Comparison of ENCODE assay signal across 18 mouse cellular contexts in the genomic region with DNA sequence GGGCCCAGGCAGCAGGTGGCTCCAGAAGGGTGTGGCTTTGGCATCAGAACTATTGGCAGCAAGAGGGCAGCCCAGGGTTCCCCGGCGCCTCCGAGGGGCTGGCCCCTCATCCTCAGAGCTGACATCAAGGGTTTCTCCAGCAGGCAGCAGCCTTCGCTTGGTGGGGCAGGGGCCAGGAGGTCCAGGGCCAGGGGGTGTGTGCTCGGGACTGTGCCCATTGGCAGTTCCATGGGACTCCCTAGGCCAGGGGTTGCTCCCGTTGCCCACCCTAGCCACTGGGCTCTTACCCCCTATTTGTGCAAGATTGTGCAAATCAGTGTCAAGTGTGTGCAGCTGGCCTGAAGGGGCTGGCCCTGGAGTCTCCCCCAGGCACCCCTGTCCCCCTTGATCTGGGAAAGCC. TPM values are rescaled to one million over a fixed set of nuclear protein-coding genes. Genes with fewer than 3 reads are reported as not detected.
DNase-seq lines count a peak whose midpoint lies in the region; ATAC-seq and TF ChIP-seq lines count a peak whose summit lies in the region.
"Had no signal": no experiment of that assay in that cellular context is flagged by ENCODE, and none has a peak within 500 bp of the region (broad histone marks: within the 10 kb centered on the region; RNA-seq: fewer than 3 reads in every experiment).

No protein-coding gene starts in this region.

- no peak for TF ChIP-seq EP300 in liver, postnatal 0 days (IDR thresholded peaks at IDR 0.05; ENCODE audit: low read depth)

- ATAC-seq in forebrain, embryonic 12.5 days (ENCODE audit: low FRiP score) = no peak
- no peak for ATAC-seq in liver, embryonic 12.5 days
- no peak for ATAC-seq in liver, postnatal 0 days
- no peak for ATAC-seq in liver, embryonic 15.5 days (ENCODE audit: insufficient read depth)
- ATAC-seq: forebrain, embryonic 14.5 days; intestine, embryonic 16.5 days had no signal

- TF ChIP-seq CTCF in liver, postnatal 0 days (IDR thresholded peaks at IDR 0.05; ENCODE audit: low read depth) = no peak

- WGBS in forebrain, embryonic 10.5 days = 89% methylated on average over 6 of the region's 6 CpGs
- WGBS in forebrain, embryonic 12.5 days = 85% methylated on average over 6 of the region's 6 CpGs
- WGBS in liver, embryonic 12.5 days (ENCODE audit: insufficient replicate concordance) = 85% methylated on average over 6 of the region's 6 CpGs
- 65% methylated on average over 6 of the region's 6 CpGs for WGBS in liver, postnatal 0 days (ENCODE audit: insufficient replicate concordance)
- WGBS in liver, embryonic 15.5 days (ENCODE audit: insufficient replicate concordance) = 77% methylated on average over 6 of the region's 6 CpGs

- H3K4me2 ChIP-seq in forebrain, embryonic 12.5 days = no peak overlapping the region
- peak overlapping the region; percentile 23 for H3K4me2 ChIP-seq in liver, embryonic 12.5 days
- no peak overlapping the region; the same call in 1 of the 2 replicates for H3K4me2 ChIP-seq in liver, postnatal 0 days (ENCODE audit: low read depth, low read length)
- H3K4me2 ChIP-seq in liver, embryonic 15.5 days = peak overlapping the region; percentile 90
- H3K4me2 ChIP-seq: embryonic facial prominence, embryonic 15.5 days; heart, embryonic 15.5 days; hindbrain, embryonic 15.5 days had no signal

- no peak overlapping the region for H3K4me3 ChIP-seq in forebrain, embryonic 10.5 days
- no peak overlapping the region for H3K4me3 ChIP-seq in forebrain, embryonic 12.5 days (replicated peaks)
- H3K4me3 ChIP-seq in liver, embryonic 12.5 days = no peak overlapping the region
- H3K4me3 ChIP-seq in liver, postnatal 0 days (ENCODE audit: low read depth, low read length) = no peak overlapping the region
- no peak overlapping the region for H3K4me3 ChIP-seq in liver, embryonic 15.5 days (replicated peaks)
- H3K4me3 ChIP-seq: embryonic facial prominence, embryonic 15.5 days; gastrocnemius, adult 2 months; heart, embryonic 10.5 days; heart, embryonic 15.5 days; hindbrain, embryonic 10.5 days; hindbrain, embryonic 15.5 days had no signal

- peaks cover 48% of the 10 kb centered on the region for H3K36me3 ChIP-seq in forebrain, embryonic 10.5 days (replicated peaks)
- H3K36me3 ChIP-seq in forebrain, embryonic 12.5 days (replicated peaks) = peaks cover 42% of the 10 kb centered on the region
- peaks cover 46% of the 10 kb centered on the region for H3K36me3 ChIP-seq in liver, embryonic 12.5 days
- H3K36me3 ChIP-seq in liver, postnatal 0 days (replicated peaks; ENCODE audit: insufficient read depth, low read length) = peaks cover 31% of the 10 kb centered on the region
- peaks cover 47% of the 10 kb centered on the region for H3K36me3 ChIP-seq in liver, embryonic 15.5 days (replicated peaks)

- H3K9me3 ChIP-seq in forebrain, embryonic 10.5 days = no peaks in the 10 kb centered on the region
- H3K9me3 ChIP-seq in forebrain, embryonic 12.5 days = no peaks in the 10 kb centered on the region
- no peaks in the 10 kb centered on the region for H3K9me3 ChIP-seq in liver, embryonic 12.5 days (replicated peaks)
- H3K9me3 ChIP-seq in liver, postnatal 0 days (ENCODE audit: low read length) = no peaks in the 10 kb centered on the region
- H3K9me3 ChIP-seq in liver, embryonic 15.5 days (replicated peaks) = no peaks in the 10 kb centered on the region
- H3K9me3 ChIP-seq: embryonic facial prominence, embryonic 15.5 days; heart, embryonic 10.5 days; heart, embryonic 15.5 days; hindbrain, embryonic 10.5 days; hindbrain, embryonic 15.5 days had no signal

- H3K27ac ChIP-seq in forebrain, embryonic 10.5 days = 0 out of 2 replicates have a peak overlapping the region, but pooled peaks have one; percentile 6
- H3K27ac ChIP-seq in forebrain, embryonic 12.5 days = no peak overlapping the region
- peak overlapping the region; percentile 95; the same call in 1 of the 2 replicates for H3K27ac ChIP-seq in liver, embryonic 12.5 days
- no peak overlapping the region for H3K27ac ChIP-seq in liver, postnatal 0 days (ENCODE audit: low read depth)
- H3K27ac ChIP-seq in liver, embryonic 15.5 days (replicated peaks) = no peak overlapping the region
- H3K27ac ChIP-seq: embryonic facial prominence, embryonic 15.5 days; gastrocnemius, adult 2 months; heart, embryonic 15.5 days; hindbrain, embryonic 15.5 days had no signal

- 0 out of 2 replicates have a peak, but pooled peaks cover 4% of the 10 kb centered on the region for H3K27me3 ChIP-seq in forebrain, embryonic 10.5 days (ENCODE audit: poor library complexity, severe bottlenecking)
- no peaks in the 10 kb centered on the region for H3K27me3 ChIP-seq in forebrain, embryonic 12.5 days
- H3K27me3 ChIP-seq in liver, embryonic 12.5 days (replicated peaks) = no peaks in the 10 kb centered on the region
- no peaks in the 10 kb centered on the region for H3K27me3 ChIP-seq in liver, postnatal 0 days (ENCODE audit: insufficient read depth, low read length)
- H3K27me3 ChIP-seq in liver, embryonic 15.5 days = no peaks in the 10 kb centered on the region
- H3K27me3 ChIP-seq: embryonic facial prominence, embryonic 15.5 days; heart, embryonic 15.5 days; hindbrain, embryonic 15.5 days had no signal

- peaks cover 50% of the 10 kb centered on the region for H3K4me1 ChIP-seq in forebrain, embryonic 10.5 days
- peaks cover 43% of the 10 kb centered on the region for H3K4me1 ChIP-seq in forebrain, embryonic 12.5 days
- peaks cover 55% of the 10 kb centered on the region for H3K4me1 ChIP-seq in liver, embryonic 12.5 days
- peaks cover 35% of the 10 kb centered on the region for H3K4me1 ChIP-seq in liver, postnatal 0 days (ENCODE audit: insufficient read depth)
- H3K4me1 ChIP-seq in liver, embryonic 15.5 days (replicated peaks) = peaks cover 66% of the 10 kb centered on the region

- no peak for DNase-seq in forebrain, embryonic 10.5 days (ENCODE audit: extremely low spot score, low spot score)
- DNase-seq in liver, postnatal 0 days = no peak
- no peak for DNase-seq in layer of hippocampus, postnatal 25 days (ENCODE audit: extremely low spot score in 1 of 2, low spot score in 1 of 2)
- DNase-seq: adrenal gland, postnatal 10 days; embryo, embryonic 11 days; gastrocnemius, adult 2 months; gastrocnemius, postnatal 25 days; heart, postnatal 14 days had no signal

- no peak overlapping the region for H3K9ac ChIP-seq in forebrain, embryonic 12.5 days
- no peak overlapping the region for H3K9ac ChIP-seq in liver, embryonic 12.5 days
- no peak overlapping the region for H3K9ac ChIP-seq in liver, postnatal 0 days (replicated peaks)
- no peak overlapping the region for H3K9ac ChIP-seq in liver, embryonic 15.5 days
- H3K9ac ChIP-seq: embryonic facial prominence, embryonic 15.5 days; heart, embryonic 15.5 days; hindbrain, embryonic 15.5 days had no signal

RNA-seq across cellular contexts. Expression of gene Stoml2, which starts 4.3 kb away (rescaled TPM):
- 496 and 515 TPM in 2 replicates for polyA plus RNA-seq in forebrain, embryonic 10.5 days (2016; fragmentation: Nextera tagmentation; extraction: Ambion mirVana)
- polyA plus RNA-seq in forebrain, embryonic 12.5 days (2016; fragmentation: Nextera tagmentation; extraction: Ambion mirVana) = 308 and 324 TPM in 2 replicates
- 280 and 292 TPM in 2 replicates for polyA plus RNA-seq in liver, embryonic 12.5 days (2016; fragmentation: Nextera tagmentation; extraction: Ambion mirVana)
- 114 and 116 TPM in 2 replicates for polyA plus RNA-seq in liver, postnatal 0 days (2015; fragmentation: Nextera tagmentation; extraction: Ambion mirVana)
- 187 and 204 TPM in 2 replicates for polyA plus RNA-seq in liver, embryonic 15.5 days (2015; fragmentation: Nextera tagmentation; extraction: Ambion mirVana)
- total RNA-seq in layer of hippocampus, postnatal 25 days (2021) = 100 to 1,000 TPM in 1 of 2 experiments, 10 to 100 TPM in 1; 85.6 to 108 TPM

RNA-seq across cellular contexts. Expression of gene Fam214b, which starts 10.2 kb away (rescaled TPM):
- polyA plus RNA-seq in forebrain, embryonic 10.5 days (2016; fragmentation: Nextera tagmentation; extraction: Ambion mirVana) = 19.8 and 20.3 TPM in 2 replicates
- 40.3 and 40.6 TPM in 2 replicates for polyA plus RNA-seq in forebrain, embryonic 12.5 days (2016; fragmentation: Nextera tagmentation; extraction: Ambion mirVana)
- 28.9 and 32.2 TPM in 2 replicates for polyA plus RNA-seq in liver, embryonic 12.5 days (2016; fragmentation: Nextera tagmentation; extraction: Ambion mirVana)
- polyA plus RNA-seq in liver, postnatal 0 days (2015; fragmentation: Nextera tagmentation; extraction: Ambion mirVana) = 11.3 and 11.7 TPM in 2 replicates
- polyA plus RNA-seq in liver, embryonic 15.5 days (2015; fragmentation: Nextera tagmentation; extraction: Ambion mirVana) = 41.2 and 51.3 TPM in 2 replicates
- 10 to 100 TPM; 32.9 to 37.7 TPM for total RNA-seq in layer of hippocampus, postnatal 25 days (2021)

RNA-seq across cellular contexts. Expression of gene Pigo, which starts 10.2 kb away (rescaled TPM):
- polyA plus RNA-seq in forebrain, embryonic 10.5 days (2016; fragmentation: Nextera tagmentation; extraction: Ambion mirVana) = 22.2 and 24.4 TPM in 2 replicates
- polyA plus RNA-seq in forebrain, embryonic 12.5 days (2016; fragmentation: Nextera tagmentation; extraction: Ambion mirVana) = 24.9 and 26.7 TPM in 2 replicates
- polyA plus RNA-seq in liver, embryonic 12.5 days (2016; fragmentation: Nextera tagmentation; extraction: Ambion mirVana) = 16.8 and 19.4 TPM in 2 replicates
- polyA plus RNA-seq in liver, postnatal 0 days (2015; fragmentation: Nextera tagmentation; extraction: Ambion mirVana) = 7.6 and 8.3 TPM in 2 replicates
- 14.8 and 15.1 TPM in 2 replicates for polyA plus RNA-seq in liver, embryonic 15.5 days (2015; fragmentation: Nextera tagmentation; extraction: Ambion mirVana)
- total RNA-seq in layer of hippocampus, postnatal 25 days (2021) = 10 to 100 TPM; 33.9 TPM

RNA-seq across cellular contexts. Expression of gene Unc13b, which starts 22.9 kb away (rescaled TPM):
- 10.7 and 11.6 TPM in 2 replicates for polyA plus RNA-seq in forebrain, embryonic 10.5 days (2016; fragmentation: Nextera tagmentation; extraction: Ambion mirVana)
- 25.3 and 25.5 TPM in 2 replicates for polyA plus RNA-seq in forebrain, embryonic 12.5 days (2016; fragmentation: Nextera tagmentation; extraction: Ambion mirVana)
- polyA plus RNA-seq in liver, embryonic 12.5 days (2016; fragmentation: Nextera tagmentation; extraction: Ambion mirVana) = 0.91 and 1.2 TPM in 2 replicates
- 0.37 and 0.52 TPM in 2 replicates for polyA plus RNA-seq in liver, postnatal 0 days (2015; fragmentation: Nextera tagmentation; extraction: Ambion mirVana)
- polyA plus RNA-seq in liver, embryonic 15.5 days (2015; fragmentation: Nextera tagmentation; extraction: Ambion mirVana) = 0.40 and 0.45 TPM in 2 replicates
- 10 to 100 TPM; 32.7 to 49.6 TPM for total RNA-seq in layer of hippocampus, postnatal 25 days (2021)

RNA-seq across cellular contexts. Expression of gene Fancg, which starts 25.5 kb away (rescaled TPM):
- polyA plus RNA-seq in forebrain, embryonic 10.5 days (2016; fragmentation: Nextera tagmentation; extraction: Ambion mirVana) = 23.1 and 27.3 TPM in 2 replicates
- polyA plus RNA-seq in forebrain, embryonic 12.5 days (2016; fragmentation: Nextera tagmentation; extraction: Ambion mirVana) = 21.6 and 26.7 TPM in 2 replicates
- polyA plus RNA-seq in liver, embryonic 12.5 days (2016; fragmentation: Nextera tagmentation; extraction: Ambion mirVana) = 12.3 and 13.6 TPM in 2 replicates
- 4.5 and 5.5 TPM in 2 replicates for polyA plus RNA-seq in liver, postnatal 0 days (2015; fragmentation: Nextera tagmentation; extraction: Ambion mirVana)
- 10.4 TPM in 2 replicates for polyA plus RNA-seq in liver, embryonic 15.5 days (2015; fragmentation: Nextera tagmentation; extraction: Ambion mirVana)
- total RNA-seq in layer of hippocampus, postnatal 25 days (2021) = 1 to 10 TPM; 7.7 to 8.7 TPM

Comparison
In these comparisons a context has a peak if more than half of its experiments do, and no peak if none do; other contexts are left out.
1. H3K27ac ChIP-seq: peak in forebrain, embryonic 10.5 days (single experiment) and liver, embryonic 12.5 days (single experiment); none in forebrain, embryonic 12.5 days (single experiment), liver, postnatal 0 days (single experiment) and liver, embryonic 15.5 days (single experiment).
2. H3K4me2 ChIP-seq: peak in liver, embryonic 12.5 days (single experiment) and liver, embryonic 15.5 days (single experiment); none in forebrain, embryonic 12.5 days (single experiment) and liver, postnatal 0 days (single experiment).